Mouse (Mus musculus) right cerebral cortex, adult 2 months (tissue): ENCODE data around the gene AY761185.
"Not testable (repeated sequence)": the region's sequence is repeated elsewhere in the genome, so short reads cannot be mapped to it uniquely, and the experiment has no call there.

Experiments used
- DNase-seq, 2 experiments: peaks; one replicate each; pipeline ENCODE4 v3.0.0; 2021 to 2022; ENCODE audit warnings: low spot score in 2 of 2

Gene AY761185

DNA sequence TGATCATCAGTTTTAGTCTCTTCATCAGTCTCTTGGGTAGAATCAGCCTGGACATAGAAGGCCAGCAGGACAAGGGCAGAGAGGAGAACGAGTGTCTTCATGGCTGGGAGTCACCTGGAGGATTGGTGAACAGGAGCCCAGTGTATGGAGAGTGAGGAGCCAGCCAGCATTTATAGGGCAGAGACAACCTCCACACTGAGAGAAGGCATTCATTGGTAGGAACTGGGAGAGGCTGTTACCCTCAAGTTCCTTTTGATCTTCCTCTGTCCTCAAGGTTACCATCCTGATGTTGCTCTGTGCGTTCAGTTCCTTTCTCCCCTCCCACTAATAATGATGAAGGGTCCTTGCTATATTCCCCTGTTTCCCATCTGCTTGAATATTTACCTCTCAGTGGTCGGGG is at the start of gene AY761185:
TSS of gene AY761185 (minus strand) at position 101 of the 400 bp plus-strand sequence.
- DNase-seq, result no peak

DNA sequence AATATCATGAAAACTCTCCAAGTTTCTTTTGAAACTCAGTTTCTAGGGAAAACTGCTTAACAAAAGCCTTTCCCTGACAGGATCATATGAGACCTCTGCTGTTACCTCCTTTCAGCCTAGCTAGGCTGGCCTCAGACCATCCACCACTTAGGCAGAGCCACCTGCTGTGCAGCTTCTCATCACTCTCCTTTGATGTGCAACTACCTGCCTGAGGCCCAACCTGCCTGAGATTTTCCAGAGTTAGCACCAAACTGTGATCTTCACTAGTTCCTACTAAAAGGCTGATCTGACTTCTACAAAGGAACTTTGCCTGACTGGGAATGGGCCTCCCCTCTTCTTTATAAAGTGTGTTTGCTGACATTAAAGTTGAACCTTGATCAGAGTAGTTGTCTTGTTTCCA is 49.5 kb upstream of the AY761185 start:
- DNase-seq, result not testable (repeated sequence)

DNA sequence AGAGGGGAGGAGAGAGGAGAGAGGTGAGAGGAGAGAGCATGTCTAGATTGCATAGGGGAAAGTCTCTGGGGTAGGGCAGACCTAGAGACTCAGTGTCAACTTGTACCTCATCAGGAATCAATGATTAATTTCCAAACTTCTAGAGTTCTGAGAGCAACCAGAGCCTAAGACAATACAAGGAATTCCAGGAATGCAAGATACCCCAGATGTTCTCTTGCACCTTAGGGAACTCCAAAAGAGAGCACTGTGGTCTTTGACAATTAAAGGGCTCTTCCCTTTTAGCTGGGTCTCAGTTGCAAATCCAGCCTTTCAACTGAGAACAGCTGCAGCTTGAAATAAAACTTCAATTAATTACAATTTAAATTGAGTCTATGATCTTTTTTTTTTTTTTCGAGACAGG is 35.3 kb upstream of the AY761185 start:
- no peak for DNase-seq

DNA sequence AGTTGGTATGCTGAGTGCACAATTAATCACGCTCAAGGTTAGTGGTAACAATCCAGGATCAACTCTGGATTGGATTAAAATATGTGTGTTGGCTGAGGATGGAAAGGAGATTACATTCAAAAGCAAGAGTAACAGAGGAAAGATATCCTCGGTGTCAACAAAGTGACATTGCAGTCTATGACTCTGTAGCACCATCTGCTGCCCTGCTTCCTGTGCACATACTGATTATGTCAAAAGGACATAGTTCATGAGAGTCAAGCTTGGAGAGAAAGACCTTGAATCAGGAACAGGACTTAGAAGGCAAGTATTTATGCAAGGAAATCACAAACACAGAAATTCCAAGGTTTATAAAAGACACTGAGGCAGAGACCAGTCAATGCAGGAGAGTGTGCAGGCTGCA is 20.0 kb upstream of the AY761185 start:
- no peak for DNase-seq

DNA sequence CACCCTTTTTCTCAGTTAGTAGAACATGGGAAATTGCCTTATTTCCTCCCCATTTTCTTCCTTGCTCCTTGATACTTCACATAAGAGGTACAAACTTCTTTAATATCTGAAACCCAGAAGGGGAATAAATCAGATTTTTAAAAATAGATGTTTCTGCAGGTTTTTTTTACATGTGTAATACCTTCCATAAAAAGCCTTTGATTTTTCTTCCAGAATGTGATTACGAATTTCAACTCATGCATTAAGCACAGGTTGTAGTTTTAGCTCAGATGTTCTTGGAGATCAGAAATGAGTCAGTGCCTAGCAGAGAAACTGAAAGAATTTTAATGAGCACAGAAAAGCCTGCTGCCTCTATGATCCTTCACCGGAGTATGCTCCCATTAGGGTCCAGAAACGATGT is 22.5 kb downstream of the AY761185 start, which contains the start of gene Gm6040:
TSS of gene Gm6040 (minus strand) at position 101 of the 400 bp plus-strand sequence.
- DNase-seq, result no peak

DNA sequence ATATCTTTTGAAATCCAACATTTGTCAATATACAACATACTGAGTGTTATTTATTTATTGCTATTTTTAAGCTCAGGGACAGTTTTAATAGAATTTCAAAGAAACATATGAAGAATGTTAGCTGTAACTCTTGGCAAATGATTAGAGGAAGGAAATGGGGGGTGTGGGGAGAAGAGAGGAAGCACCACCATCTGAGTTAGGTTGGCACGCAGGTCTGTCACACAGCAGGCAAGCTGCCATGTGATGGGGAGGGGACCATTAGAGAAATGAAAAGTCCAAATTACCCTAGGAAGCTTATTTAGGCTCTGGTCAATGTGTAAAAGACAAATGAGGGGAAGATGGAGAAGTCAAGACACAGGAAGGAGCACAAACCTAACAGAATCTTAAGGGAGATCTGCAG is 32.2 kb downstream of the AY761185 start:
- no peak for DNase-seq

DNA sequence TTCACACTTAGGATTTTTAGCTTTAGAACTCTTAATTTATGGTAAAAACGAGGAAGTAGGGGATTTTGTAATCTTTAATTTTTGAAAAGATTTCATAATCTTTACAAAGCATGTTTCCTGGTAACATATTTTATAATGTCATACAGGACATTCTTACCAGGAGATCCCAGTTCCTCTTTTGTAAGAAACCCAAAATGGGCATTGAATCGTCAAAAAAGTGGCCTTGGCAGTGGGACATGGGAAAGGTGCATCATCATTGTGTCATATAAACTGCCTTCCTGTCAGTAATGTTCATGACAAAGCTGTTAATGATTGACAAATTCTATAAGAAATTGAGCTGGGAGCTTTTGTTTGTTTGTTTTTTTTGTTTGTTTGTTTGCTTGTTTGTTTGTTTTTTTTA is 36.3 kb downstream of the AY761185 start:
- no peak for DNase-seq

DNA sequence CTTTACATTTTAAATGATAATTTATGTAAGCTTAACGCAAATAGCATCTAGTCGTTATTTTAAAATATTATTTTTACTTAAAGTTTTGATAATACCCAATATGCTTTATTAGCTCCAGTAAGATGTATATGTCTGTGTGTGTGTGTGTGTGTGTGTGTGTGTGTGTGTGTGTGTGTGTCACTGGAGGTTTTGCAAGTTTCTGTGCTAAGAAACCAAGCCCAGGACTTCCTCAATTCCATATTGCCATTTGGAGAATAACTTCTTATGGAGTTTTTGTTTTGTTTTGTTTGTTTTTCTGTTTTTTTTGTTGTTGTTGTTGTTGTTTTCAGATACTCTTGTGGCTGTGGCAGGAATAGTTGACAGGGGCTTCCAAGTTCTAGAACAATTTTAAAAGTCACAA is 37.4 kb downstream of the AY761185 start:
- no peak for DNase-seq

DNA sequence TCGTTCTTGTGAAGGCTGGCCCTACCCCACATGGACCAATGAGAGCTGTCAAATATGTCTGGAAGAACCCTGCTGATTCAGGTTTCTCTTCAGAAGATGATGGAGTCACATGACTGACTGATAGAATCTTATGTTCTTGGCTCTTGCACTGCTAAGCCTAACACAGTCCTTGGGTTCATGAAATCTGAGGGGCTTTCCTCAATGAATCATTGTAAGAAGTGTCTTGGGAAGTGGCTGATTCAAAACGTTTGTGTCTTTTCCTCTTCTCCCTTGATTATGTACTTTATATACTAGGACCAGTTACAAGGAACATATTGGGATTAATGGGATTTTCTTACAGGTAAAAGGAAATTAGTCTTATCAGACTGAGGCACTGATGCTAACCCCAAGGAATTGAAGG is 42.0 kb downstream of the AY761185 start, which contains the start of gene Gm15056:
TSS of gene Gm15056 (minus strand) at position 101 of the 400 bp plus-strand sequence.
- no peak for DNase-seq
